Mouse (Mus musculus): ENCODE results near the gene Tmem212. TPM values are rescaled to one million over a fixed set of nuclear protein-coding genes. Genes with fewer than 3 reads are reported as not detected.

The Tmem212 gene
- total RNA-seq, 2 experiments from 2014 or later = not detected

GRCm38 (mm10) chr3:27856288-27856687 is 39.9 kb downstream of the Tmem212 start:
- DNase-seq = no peak

GRCm38 (mm10) chr3:27854431-27855180 is 41.6 kb downstream of the Tmem212 start:
- intact Hi-C loops (cut with DNase I) = no loop called here
- no peak for DNase-seq

More at GRCm38 (mm10) chr3:27856288-27856687, 39.9 kb downstream of the Tmem212 start:
- intact Hi-C loops (cut with DNase I) = no loop called here

GRCm38 (mm10) chr3:27843266-27843665 is 52.9 kb downstream of the Tmem212 start:
- DNase-seq = no peak
- intact Hi-C loops (cut with DNase I) = no loop called here

GRCm38 (mm10) chr3:27842856-27843255 is 53.3 kb downstream of the Tmem212 start:
- no peak for DNase-seq
- intact Hi-C loops (cut with DNase I) = no loop called here

GRCm38 (mm10) chr3:27840311-27840710 is 55.9 kb downstream of the Tmem212 start:
- intact Hi-C loops (cut with DNase I) = no loop called here

GRCm38 (mm10) chr3:27839795-27840194 is 56.4 kb downstream of the Tmem212 start:
- DNase-seq = no peak
- intact Hi-C loops (cut with DNase I) = no loop called here

More at GRCm38 (mm10) chr3:27840311-27840710, 55.9 kb downstream of the Tmem212 start:
- no peak for DNase-seq

- intact Hi-C loops (cut with DNase I) = no loop called here
- DNase-seq = no peak
These were observed 56.9 kb downstream of the Tmem212 start for GRCm38 (mm10) chr3:27839231-27839630.

- DNase-seq = no peak
- intact Hi-C loops (cut with DNase I) = no loop called here
These were observed 59.9 kb downstream of the Tmem212 start for GRCm38 (mm10) chr3:27836297-27836696.

- intact Hi-C loops (cut with DNase I) = no loop called here
- DNase-seq = no peak
These were observed 60.4 kb downstream of the Tmem212 start for GRCm38 (mm10) chr3:27835786-27836185.

GRCm38 (mm10) chr3:27828755-27829154 is 67.4 kb downstream of the Tmem212 start:
- intact Hi-C loops (cut with DNase I) = no loop called here
- no peak for DNase-seq

- intact Hi-C loops (cut with DNase I) = no loop called here
- no peak for DNase-seq
These were observed 68.9 kb downstream of the Tmem212 start for GRCm38 (mm10) chr3:27827236-27827635.

- DNase-seq = no peak
- intact Hi-C loops (cut with DNase I) = no loop called here
These were observed 70.2 kb downstream of the Tmem212 start for GRCm38 (mm10) chr3:27825985-27826384.

Other genes with a start within 250 kb of the Tmem212 start
- gene Fndc3b, start 185.1 kb downstream of the Tmem212 start, total RNA-seq (2021) = 10 to 100 TPM; 17.1 to 22.2 TPM
- 1 to 10 TPM; 4.7 to 6.6 TPM for gene Pld1, start 42.3 kb upstream of the Tmem212 start, total RNA-seq (2021)